Mouse (Mus musculus): Measurements from ENCODE around the gene Zmiz2.
"Not testable (repeated sequence)": the region's sequence is repeated elsewhere in the genome, so short reads cannot be mapped to it uniquely, and the experiment has no call there.

Gene Zmiz2

GRCm38 (mm10) chr11:6388726-6389413, at the start of gene Zmiz2:
Zmiz2 (plus strand) TSS chr11:6389074.
- DNase-seq (ENCODE audit: low read depth, low spot score), result peak; percentile 88

GRCm38 (mm10) chr11:6345956-6346355, 42.9 kb upstream of the Zmiz2 start:
- no peak for DNase-seq (ENCODE audit: low read depth, low spot score)

GRCm38 (mm10) chr11:6346966-6347365, 41.9 kb upstream of the Zmiz2 start:
- no peak for DNase-seq (ENCODE audit: low read depth, low spot score)

- no peak for DNase-seq (ENCODE audit: low read depth, low spot score)
Observed at GRCm38 (mm10) chr11:6348681-6349200, 40.1 kb upstream of the Zmiz2 start.

- DNase-seq (ENCODE audit: low read depth, low spot score), result no peak
Observed at GRCm38 (mm10) chr11:6349586-6349985, 39.3 kb upstream of the Zmiz2 start.

- DNase-seq (ENCODE audit: low read depth, low spot score), result no peak
Observed at GRCm38 (mm10) chr11:6355106-6355505, 33.8 kb upstream of the Zmiz2 start.

- no peak for DNase-seq (ENCODE audit: low read depth, low spot score)
Observed at GRCm38 (mm10) chr11:6364581-6365275, 24.1 kb upstream of the Zmiz2 start.

GRCm38 (mm10) chr11:6365885-6366284, 23.0 kb upstream of the Zmiz2 start:
- peak; percentile 47 for DNase-seq (ENCODE audit: low read depth, low spot score)

- DNase-seq (ENCODE audit: low read depth, low spot score), result no peak
Observed at GRCm38 (mm10) chr11:6366434-6366833, 22.4 kb upstream of the Zmiz2 start.

GRCm38 (mm10) chr11:6367156-6367555, 21.7 kb upstream of the Zmiz2 start:
- DNase-seq (ENCODE audit: low read depth, low spot score), result no peak

- not testable (repeated sequence) for DNase-seq (ENCODE audit: low read depth, low spot score)
Observed at GRCm38 (mm10) chr11:6367986-6368385, 20.9 kb upstream of the Zmiz2 start.

- no peak for DNase-seq (ENCODE audit: low read depth, low spot score)
Observed at GRCm38 (mm10) chr11:6371376-6372155, 17.3 kb upstream of the Zmiz2 start.

- no peak for DNase-seq (ENCODE audit: low read depth, low spot score)
Observed at GRCm38 (mm10) chr11:6372784-6373183, 16.1 kb upstream of the Zmiz2 start.

- no peak for DNase-seq (ENCODE audit: low read depth, low spot score)
Observed at GRCm38 (mm10) chr11:6380916-6381315, 8.0 kb upstream of the Zmiz2 start.

- no peak for DNase-seq (ENCODE audit: low read depth, low spot score)
Observed at GRCm38 (mm10) chr11:6388126-6388725, 648 bp upstream of the Zmiz2 start.

GRCm38 (mm10) chr11:6389483-6389921, 628 bp downstream of the Zmiz2 start:
- no peak for DNase-seq (ENCODE audit: low read depth, low spot score)

GRCm38 (mm10) chr11:6390376-6391053, 1.6 kb downstream of the Zmiz2 start:
- DNase-seq (ENCODE audit: low read depth, low spot score), result no peak

GRCm38 (mm10) chr11:6391516-6392276, 2.8 kb downstream of the Zmiz2 start:
- no peak for DNase-seq (ENCODE audit: low read depth, low spot score)

GRCm38 (mm10) chr11:6392857-6393256, 4.0 kb downstream of the Zmiz2 start:
- no peak for DNase-seq (ENCODE audit: low read depth, low spot score)

GRCm38 (mm10) chr11:6393866-6394265, 5.0 kb downstream of the Zmiz2 start:
- DNase-seq (ENCODE audit: low read depth, low spot score), result no peak

Measured in retina, postnatal 7 days (tissue).